Comparison of ENCODE assay signal across 10 mouse cellular contexts in the genomic region with DNA sequence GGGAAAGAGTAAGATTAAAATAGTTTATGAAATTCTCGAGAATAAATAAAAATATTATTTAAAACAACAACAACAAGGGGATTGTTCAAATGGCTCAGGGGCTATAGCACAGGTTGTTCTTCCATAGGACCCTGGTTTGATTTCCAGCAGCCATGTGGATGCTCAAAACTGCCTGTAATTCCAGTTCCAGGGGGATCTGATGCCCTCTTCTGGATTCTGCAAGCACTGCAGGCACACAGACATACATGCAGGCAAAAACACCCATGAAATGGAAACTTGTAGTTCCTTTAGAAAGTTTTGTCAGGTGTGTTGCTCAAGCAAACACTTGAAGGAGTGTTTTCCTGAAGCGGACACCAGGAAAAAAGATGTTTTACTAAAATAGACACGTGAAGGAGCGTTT. TPM values are rescaled to one million over a fixed set of nuclear protein-coding genes. Genes with fewer than 3 reads are reported as not detected.
DNase-seq lines count a peak whose midpoint lies in the region; ATAC-seq and TF ChIP-seq lines count a peak whose summit lies in the region.
"Had no signal": no experiment of that assay in that cellular context is flagged by ENCODE, and none has a peak within 500 bp of the region (broad histone marks: within the 10 kb centered on the region; RNA-seq: fewer than 3 reads in every experiment).

No protein-coding gene starts in this region.

- no peaks in the 10 kb centered on the region for H3K4me1 ChIP-seq in hindbrain, postnatal 0 days (ENCODE audit: insufficient read depth, low read length)
- H3K4me1 ChIP-seq in hindbrain, embryonic 16.5 days (ENCODE audit: control insufficient read depth, insufficient read depth, low read depth, low read length), result no peaks in the 10 kb centered on the region
- H3K4me1 ChIP-seq: hindbrain, embryonic 15.5 days had no signal

- no peaks in the 10 kb centered on the region for H3K9me3 ChIP-seq in hindbrain, postnatal 0 days (ENCODE audit: low read length)
- H3K9me3 ChIP-seq in hindbrain, embryonic 16.5 days (ENCODE audit: control insufficient read depth, low read length), result no peaks in the 10 kb centered on the region
- H3K9me3 ChIP-seq: hindbrain, embryonic 15.5 days had no signal

- H3K36me3 ChIP-seq in hindbrain, postnatal 0 days (ENCODE audit: insufficient read depth, low read length), result no peaks in the 10 kb centered on the region
- H3K36me3 ChIP-seq in hindbrain, embryonic 16.5 days (ENCODE audit: control insufficient read depth, insufficient read depth, low read length), result no peaks in the 10 kb centered on the region
- no peaks in the 10 kb centered on the region for H3K36me3 ChIP-seq in splenic B cell, adult 2 months (ENCODE audit: control insufficient read depth, insufficient read depth, low read length, poor library complexity, severe bottlenecking)
- H3K36me3 ChIP-seq: hindbrain, embryonic 15.5 days had no signal

- peak; percentile 9 for DNase-seq in hindbrain, postnatal 0 days (ENCODE audit: low spot score)
- peak; percentile 23 for DNase-seq in thymus, postnatal 14 days
- no peak for DNase-seq in thymus, adult 18-20 months
- peak; percentile 6 for DNase-seq in c-Kit-negative CD71-positive TER-119-positive erythroid progenitor cells, embryonic 14.5 days (ENCODE audit: low read depth, low spot score)
- DNase-seq in splenic B cell, adult 2 months (ENCODE audit: low read depth, low spot score), result peak; percentile 48
- no peak for DNase-seq in left cerebral cortex, postnatal 25 days (ENCODE audit: low spot score in 2 of 2)
- DNase-seq: gastrocnemius, postnatal 36 days had no signal

- intact Hi-C loops in left cerebral cortex, postnatal 25 days (cut with DNase I), result no loop called here

- ATAC-seq in hindbrain, postnatal 0 days, result no peak
- no peak for ATAC-seq in hindbrain, embryonic 16.5 days
- ATAC-seq in megakaryocyte progenitor cell, adult 5-6 weeks (replicated peaks; ENCODE audit: poor library complexity), result no peak

- no peaks in the 10 kb centered on the region for H3K27me3 ChIP-seq in hindbrain, postnatal 0 days (ENCODE audit: insufficient read depth, low read length)
- no peaks in the 10 kb centered on the region for H3K27me3 ChIP-seq in hindbrain, embryonic 16.5 days (replicated peaks; ENCODE audit: control insufficient read depth, insufficient read depth, low read length)
- H3K27me3 ChIP-seq in splenic B cell, adult 2 months (ENCODE audit: control insufficient read depth, insufficient read depth, low read length, poor library complexity, severe bottlenecking), result no peaks in the 10 kb centered on the region
- H3K27me3 ChIP-seq: hindbrain, embryonic 15.5 days had no signal

- peak; percentile 42; the same call in 1 of the 2 replicates for TF ChIP-seq CTCF in hindbrain, postnatal 0 days (IDR thresholded peaks at IDR 0.05; ENCODE audit: low read depth)

- no peak overlapping the region for H3K9ac ChIP-seq in hindbrain, postnatal 0 days (replicated peaks; ENCODE audit: low read length)
- no peak overlapping the region for H3K9ac ChIP-seq in hindbrain, embryonic 16.5 days (ENCODE audit: low read depth, low read length)
- H3K9ac ChIP-seq: hindbrain, embryonic 15.5 days had no signal

- no peak overlapping the region for H3K4me3 ChIP-seq in hindbrain, postnatal 0 days (ENCODE audit: low read length)
- no peak overlapping the region for H3K4me3 ChIP-seq in hindbrain, embryonic 16.5 days (ENCODE audit: low read length)
- H3K4me3 ChIP-seq: hindbrain, embryonic 15.5 days had no signal

- no peak overlapping the region for H3K27ac ChIP-seq in hindbrain, postnatal 0 days
- no peak overlapping the region for H3K27ac ChIP-seq in hindbrain, embryonic 16.5 days (ENCODE audit: low read depth, low read length)
- H3K27ac ChIP-seq: hindbrain, embryonic 15.5 days had no signal

- 66% methylated on average over 4 of the region's 4 CpGs for WGBS in hindbrain, postnatal 0 days
- 78% methylated on average over 4 of the region's 4 CpGs for WGBS in hindbrain, embryonic 16.5 days

- H3K4me2 ChIP-seq in hindbrain, postnatal 0 days (ENCODE audit: low read depth, low read length), result no peak overlapping the region
- no peak overlapping the region for H3K4me2 ChIP-seq in hindbrain, embryonic 16.5 days (ENCODE audit: low read length)
- H3K4me2 ChIP-seq: hindbrain, embryonic 15.5 days had no signal

RNA-seq across cellular contexts. Expression of gene Ccnf, which starts 31.4 kb away (rescaled TPM):
- total RNA-seq in hindbrain, postnatal 0 days (2014; rRNA removed), result 6.8 and 10.2 TPM in 2 replicates
- 7.1 and 7.6 TPM in 2 replicates for polyA plus RNA-seq in hindbrain, postnatal 0 days (2015; fragmentation: Nextera tagmentation; extraction: Ambion mirVana)
- polyA plus RNA-seq in hindbrain, embryonic 16.5 days (2015; fragmentation: Nextera tagmentation; extraction: Ambion mirVana), result 14.4 and 17.6 TPM in 2 replicates
- 21.2 and 22.7 TPM in 2 replicates for total RNA-seq in megakaryocyte progenitor cell, adult 5-6 weeks (2015)
- 27.4 and 40.3 TPM in 2 replicates for total RNA-seq in megakaryocyte progenitor cell, adult 5-6 weeks (2017)
- 1 to 10 TPM; 6.5 to 6.9 TPM for total RNA-seq in left cerebral cortex, postnatal 25 days (2021)

Comparison
In these comparisons a context has a peak if more than half of its experiments do, and no peak if none do; other contexts are left out.
1. DNase-seq: peak in hindbrain, postnatal 0 days (single experiment), thymus, postnatal 14 days (single experiment), c-Kit-negative CD71-positive TER-119-positive erythroid progenitor cells, embryonic 14.5 days (single experiment) and splenic B cell, adult 2 months (single experiment); none in thymus, adult 18-20 months (0 of 2) and left cerebral cortex, postnatal 25 days (0 of 2).